In genomic region chr2:56196449-56196848, GRCm38 (mm10) we compare ENCODE assay signal across 15 mouse cellular contexts.
A peak's percentile ranks its signal among the peaks of the same experiment; 100 is the strongest.
DNase-seq lines count a peak whose midpoint lies in the region.
"Had no signal": no experiment of that assay in that cellular context is flagged by ENCODE, and none has a peak within 500 bp of the region (broad histone marks: within the 10 kb centered on the region; RNA-seq: fewer than 3 reads in every experiment).

No protein-coding gene starts in this region.

- DNase-seq in cerebellum, postnatal 10 days = peak; percentile 9 to 30
- DNase-seq in cerebellum, adult 9-11 months = no peak
- DNase-seq in frontal cortex, postnatal 36 days (ENCODE audit: low spot score in 2 of 2) = peak; percentile 2 to 12
- DNase-seq in frontal cortex, postnatal 10 days (ENCODE audit: low spot score in 2 of 2) = no peak
- peak; percentile 5 for DNase-seq in right cerebral cortex, adult 18-20 months
- DNase-seq in right cerebral cortex, postnatal 25 days = no peak
- DNase-seq in brain, adult 2 months (ENCODE audit: low read depth, low spot score) = peak; percentile 63
- no peak for DNase-seq in urinary bladder, postnatal 25 days (ENCODE audit: low spot score)
- DNase-seq: adrenal gland, postnatal 10 days; adrenal gland, postnatal 36 days; cerebellum, adult 11 months; embryo, embryonic 11 days; gastrocnemius, postnatal 10 days; gastrocnemius, postnatal 36 days; heart, adult 2 months had no signal

Comparison
In these comparisons a context has a peak if more than half of its experiments do, and no peak if none do; other contexts are left out.
1. DNase-seq: peak in cerebellum, postnatal 10 days (2 of 2), frontal cortex, postnatal 36 days (2 of 2), right cerebral cortex, adult 18-20 months (single experiment) and brain, adult 2 months (single experiment); none in cerebellum, adult 9-11 months (single experiment), frontal cortex, postnatal 10 days (0 of 2), right cerebral cortex, postnatal 25 days (single experiment) and urinary bladder, postnatal 25 days (single experiment).